Mouse (Mus musculus): ENCODE results near the gene Ankrd39. TPM values are rescaled to one million over a fixed set of nuclear protein-coding genes. Genes with fewer than 3 reads are reported as not detected.

Gene Ankrd39
- polyA plus RNA-seq, 1 experiment from 2014 or later: 16.0 TPM

GRCm38 (mm10) chr1:36559256-36559655 is 12.0 kb upstream of the Ankrd39 start:
- Histone ChIP-seq H3K4me1 (ENCODE audit: control insufficient read depth, insufficient read depth, low read length) (peaks cover 35% of the 10 kb centered on the region), H3K27me3 (ENCODE audit: control insufficient read depth, insufficient read depth, low read length) (no peaks in the 10 kb centered on the region), H3K4me2 (ENCODE audit: low read depth, severe bottlenecking) (peak overlapping the region; percentile 99), H3K9me3 (ENCODE audit: control insufficient read depth, low read length) (no peaks in the 10 kb centered on the region), H3K27ac (replicated peaks; ENCODE audit: low read depth, low read length) (no peak overlapping the region; the same call in 1 of the 2 replicates), H3K9ac (ENCODE audit: low read length) (peak overlapping the region; percentile 82; the same call in 1 of the 2 replicates), H3K4me3 (ENCODE audit: low read depth, low read length) (peak overlapping the region; percentile 96), H3K36me3 (ENCODE audit: control insufficient read depth, insufficient read depth, low read length) (peaks cover 3% of the 10 kb centered on the region; the same call in 1 of the 2 replicates)
- WGBS: 4% methylated on average over 4 of the region's 4 CpGs
- no peak for DNase-seq (ENCODE audit: low spot score)
- no peak for ATAC-seq (ENCODE audit: insufficient number of reproducible peaks, low FRiP score, low TSS enrichment, low read depth)

- WGBS: under 1% methylated on average over 69 of the region's 69 CpGs
Measured at GRCm38 (mm10) chr1:36558031-36558993, 11.1 kb upstream of the Ankrd39 start, which contains the start of gene Sema4c. Gene Sema4c, minus strand, starts transcription at chr1:36558349.

DNA sequence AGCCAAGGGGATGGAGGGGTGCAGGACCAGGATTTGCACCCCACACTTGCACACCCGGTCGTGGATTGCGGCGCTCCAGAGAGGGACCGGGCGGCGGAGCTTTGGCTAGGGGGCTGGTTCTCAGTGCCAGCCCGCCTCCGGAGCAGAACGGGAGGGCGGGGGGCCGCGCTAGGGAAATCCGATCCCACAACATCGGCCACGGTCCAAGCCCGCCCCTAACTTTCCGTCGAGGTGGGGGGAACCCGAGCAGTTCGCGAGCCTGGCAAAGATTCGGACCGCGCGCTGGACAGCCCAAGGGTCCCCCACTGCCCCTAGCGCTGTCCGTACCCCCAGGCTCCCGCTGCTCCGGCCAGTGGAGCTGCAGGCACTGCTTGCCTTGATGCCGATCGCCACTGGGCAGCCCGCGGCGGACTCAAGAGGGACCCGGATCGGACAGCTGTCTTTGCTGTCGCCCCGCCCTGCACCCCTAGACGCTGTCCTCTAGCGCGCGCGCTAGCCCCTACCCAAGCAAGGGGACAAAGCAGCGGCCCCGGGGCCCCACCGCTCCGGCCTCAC is 10.3 kb upstream of the Ankrd39 start:
- H3K27me3 ChIP-seq (ENCODE audit: control insufficient read depth, insufficient read depth, low read length): no peaks in the 10 kb centered on the region
- WGBS: under 1% methylated on average over 41 of the region's 48 CpGs
- peak overlapping the region; percentile 99 for H3K4me2 ChIP-seq (ENCODE audit: low read depth, severe bottlenecking)
- H3K9ac ChIP-seq (ENCODE audit: low read length): peak overlapping the region; percentile 82
- no peaks in the 10 kb centered on the region for H3K9me3 ChIP-seq (ENCODE audit: control insufficient read depth, low read length)
- peak overlapping the region; percentile 96 for H3K4me3 ChIP-seq (ENCODE audit: low read depth, low read length)
- peak overlapping the region; percentile 94 for H3K27ac ChIP-seq (replicated peaks; ENCODE audit: low read depth, low read length)
- H3K36me3 ChIP-seq (ENCODE audit: control insufficient read depth, insufficient read depth, low read length): peaks cover 16% of the 10 kb centered on the region
- DNase-seq (ENCODE audit: low spot score) (peak; percentile 91), ATAC-seq (ENCODE audit: insufficient number of reproducible peaks, low FRiP score, low TSS enrichment, low read depth) (peak; percentile 71)
- H3K4me1 ChIP-seq (ENCODE audit: control insufficient read depth, insufficient read depth, low read length): peaks cover 38% of the 10 kb centered on the region

More at GRCm38 (mm10) chr1:36558031-36558993, 11.1 kb upstream of the Ankrd39 start, which contains the start of gene Sema4c:
- Histone ChIP-seq H3K27ac (replicated peaks; ENCODE audit: low read depth, low read length) (peak within 1 kb of the TSS; percentile 94), H3K4me2 (ENCODE audit: low read depth, severe bottlenecking) (peak within 1 kb of the TSS; percentile 99), H3K9me3 (ENCODE audit: control insufficient read depth, low read length) (no peaks in the 10 kb centered on the region), H3K27me3 (ENCODE audit: control insufficient read depth, insufficient read depth, low read length) (no peaks in the 10 kb centered on the region), H3K4me3 (ENCODE audit: low read depth, low read length) (peak within 1 kb of the TSS; percentile 96), H3K36me3 (ENCODE audit: control insufficient read depth, insufficient read depth, low read length) (peaks cover 11% of the 10 kb centered on the region; the same call in 1 of the 2 replicates), H3K4me1 (ENCODE audit: control insufficient read depth, insufficient read depth, low read length) (peaks cover 39% of the 10 kb centered on the region), H3K9ac (ENCODE audit: low read length) (peak within 1 kb of the TSS; percentile 82)
- DNase-seq (ENCODE audit: low spot score) (peak; percentile 93), ATAC-seq (ENCODE audit: insufficient number of reproducible peaks, low FRiP score, low TSS enrichment, low read depth) (peak; percentile 68)

DNA sequence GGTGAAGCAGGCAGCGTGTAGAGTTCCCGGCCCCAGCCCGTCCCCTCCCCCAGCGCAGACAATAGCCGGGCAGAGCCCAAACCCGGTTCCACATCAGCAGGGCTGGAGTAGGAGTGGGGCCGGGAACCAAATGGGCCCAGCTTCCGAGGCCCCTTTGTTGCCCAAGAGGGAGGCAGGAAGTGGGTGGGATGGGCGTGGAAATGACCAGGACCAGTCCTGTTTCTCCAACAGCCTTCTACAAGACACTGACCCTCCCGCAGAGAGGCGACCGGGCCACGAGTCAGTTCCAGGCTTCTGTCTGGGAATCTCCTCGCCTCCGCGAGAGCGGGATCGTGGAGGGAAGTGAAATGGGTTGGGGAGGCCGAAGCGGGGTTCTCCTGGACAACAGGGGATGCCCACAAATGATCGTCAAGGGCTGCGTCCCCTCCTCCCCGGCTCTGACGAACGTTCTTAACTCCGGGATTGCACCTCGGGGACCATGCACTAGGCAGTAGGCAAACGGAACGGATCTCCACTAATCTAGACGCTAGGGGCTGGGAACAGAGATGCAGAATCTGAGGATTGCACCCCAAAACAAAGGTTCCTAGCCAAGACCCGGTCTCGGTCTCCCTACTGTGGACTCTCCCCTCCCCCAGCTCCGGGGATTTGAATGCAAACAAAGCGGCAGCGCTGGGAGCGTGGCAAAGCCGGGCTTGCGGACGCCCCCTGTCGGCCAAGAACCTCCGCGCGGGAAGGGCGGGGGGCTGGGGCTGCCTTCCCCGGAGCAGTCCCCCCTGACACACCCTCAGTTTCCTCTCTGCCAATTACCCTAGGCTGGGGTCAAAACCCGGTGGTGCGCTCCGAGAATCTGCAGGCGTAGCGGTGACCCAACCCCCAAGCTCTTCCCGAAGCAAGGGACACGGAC is 9.6 kb upstream of the Ankrd39 start:
- H3K36me3 ChIP-seq (ENCODE audit: control insufficient read depth, insufficient read depth, low read length): peaks cover 20% of the 10 kb centered on the region
- H3K4me1 ChIP-seq (ENCODE audit: control insufficient read depth, insufficient read depth, low read length): peaks cover 33% of the 10 kb centered on the region
- peak overlapping the region; percentile 82 for H3K9ac ChIP-seq (ENCODE audit: low read length)
- H3K27ac ChIP-seq (replicated peaks; ENCODE audit: low read depth, low read length): peak overlapping the region; percentile 94
- DNase-seq (ENCODE audit: low spot score) (peak; percentile 100), ATAC-seq (ENCODE audit: insufficient number of reproducible peaks, low FRiP score, low TSS enrichment, low read depth) (peak; percentile 67)
- H3K9me3 ChIP-seq (ENCODE audit: control insufficient read depth, low read length): no peaks in the 10 kb centered on the region
- H3K4me2 ChIP-seq (ENCODE audit: low read depth, severe bottlenecking): peak overlapping the region; percentile 99
- H3K27me3 ChIP-seq (ENCODE audit: control insufficient read depth, insufficient read depth, low read length): no peaks in the 10 kb centered on the region
- under 1% methylated on average over 52 of the region's 52 CpGs for WGBS
- H3K4me3 ChIP-seq (ENCODE audit: low read depth, low read length): peak overlapping the region; percentile 96

DNA sequence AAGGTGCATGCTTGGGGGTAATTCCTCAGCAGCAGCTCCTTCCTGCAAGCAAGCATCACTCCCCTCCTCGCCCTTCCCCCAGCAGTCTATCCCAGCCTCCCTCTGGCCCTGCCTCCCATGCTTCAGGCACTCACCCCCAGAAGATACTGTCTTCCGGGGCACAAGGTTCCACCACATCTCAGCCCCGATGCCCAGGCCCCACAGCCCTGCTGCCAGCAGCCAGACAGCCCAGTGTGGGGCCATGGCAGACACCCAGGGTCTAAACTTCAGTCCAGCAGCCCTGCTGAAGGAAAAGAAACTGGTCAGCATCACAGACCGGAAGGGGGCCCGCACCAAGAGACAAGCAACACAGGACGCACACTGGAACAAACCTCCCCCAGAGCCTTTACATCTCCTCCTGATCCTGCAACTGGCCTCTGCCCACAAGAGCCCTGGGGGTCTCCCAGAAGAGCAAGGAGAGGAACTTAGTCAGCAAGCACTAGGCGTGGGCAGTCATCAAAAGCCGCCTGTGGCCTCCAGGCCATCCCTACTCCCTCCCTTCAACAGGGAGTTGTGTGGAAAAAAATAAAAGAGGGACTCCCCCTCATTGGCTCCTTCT is 8.7 kb upstream of the Ankrd39 start:
- Histone ChIP-seq H3K36me3 (ENCODE audit: control insufficient read depth, insufficient read depth, low read length) (peaks cover 23% of the 10 kb centered on the region), H3K4me3 (ENCODE audit: low read depth, low read length) (peak overlapping the region; percentile 96), H3K9me3 (ENCODE audit: control insufficient read depth, low read length) (no peaks in the 10 kb centered on the region), H3K27ac (replicated peaks; ENCODE audit: low read depth, low read length) (peak overlapping the region; percentile 94), H3K9ac (ENCODE audit: low read length) (peak overlapping the region; percentile 82), H3K4me1 (ENCODE audit: control insufficient read depth, insufficient read depth, low read length) (peaks cover 31% of the 10 kb centered on the region), H3K4me2 (ENCODE audit: low read depth, severe bottlenecking) (peak overlapping the region; percentile 99), H3K27me3 (ENCODE audit: control insufficient read depth, insufficient read depth, low read length) (no peaks in the 10 kb centered on the region)
- WGBS: 1% methylated on average over 8 of the region's 8 CpGs
- DNase-seq (ENCODE audit: low spot score): peak; percentile 53
- ATAC-seq (ENCODE audit: insufficient number of reproducible peaks, low FRiP score, low TSS enrichment, low read depth): no peak

GRCm38 (mm10) chr1:36554633-36555399 is 7.6 kb upstream of the Ankrd39 start:
- Histone ChIP-seq H3K4me1 (ENCODE audit: control insufficient read depth, insufficient read depth, low read length) (peaks cover 34% of the 10 kb centered on the region), H3K9ac (ENCODE audit: low read length) (peak overlapping the region; percentile 82; the same call in 1 of the 2 replicates), H3K36me3 (ENCODE audit: control insufficient read depth, insufficient read depth, low read length) (peaks cover 31% of the 10 kb centered on the region), H3K27ac (replicated peaks; ENCODE audit: low read depth, low read length) (no peak overlapping the region), H3K9me3 (ENCODE audit: control insufficient read depth, low read length) (no peaks in the 10 kb centered on the region), H3K4me2 (ENCODE audit: low read depth, severe bottlenecking) (peak overlapping the region; percentile 99), H3K4me3 (ENCODE audit: low read depth, low read length) (peak overlapping the region; percentile 96; the same call in 1 of the 2 replicates), H3K27me3 (ENCODE audit: control insufficient read depth, insufficient read depth, low read length) (no peaks in the 10 kb centered on the region)
- DNase-seq (ENCODE audit: low spot score): no peak
- 73% methylated on average over 21 of the region's 21 CpGs for WGBS
- ATAC-seq (ENCODE audit: insufficient number of reproducible peaks, low FRiP score, low TSS enrichment, low read depth): no peak

- Histone ChIP-seq H3K36me3 (ENCODE audit: control insufficient read depth, insufficient read depth, low read length) (peaks cover 36% of the 10 kb centered on the region), H3K4me3 (ENCODE audit: low read depth, low read length) (no peak overlapping the region), H3K9ac (ENCODE audit: low read length) (no peak overlapping the region), H3K4me1 (ENCODE audit: control insufficient read depth, insufficient read depth, low read length) (peaks cover 40% of the 10 kb centered on the region), H3K4me2 (ENCODE audit: low read depth, severe bottlenecking) (no peak overlapping the region), H3K9me3 (ENCODE audit: control insufficient read depth, low read length) (no peaks in the 10 kb centered on the region), H3K27me3 (ENCODE audit: control insufficient read depth, insufficient read depth, low read length) (no peaks in the 10 kb centered on the region), H3K27ac (replicated peaks; ENCODE audit: low read depth, low read length) (no peak overlapping the region)
- WGBS: 92% methylated on average over 16 of the region's 16 CpGs
- DNase-seq (ENCODE audit: low spot score) (no peak), ATAC-seq (ENCODE audit: insufficient number of reproducible peaks, low FRiP score, low TSS enrichment, low read depth) (no peak)
Measured at GRCm38 (mm10) chr1:36552506-36552905, 5.3 kb upstream of the Ankrd39 start.
